Mouse (Mus musculus): ENCODE measurements around the gene Tacc2. TPM values are rescaled to one million over a fixed set of nuclear protein-coding genes. Genes with fewer than 3 reads are reported as not detected.
A peak's percentile ranks its signal among the peaks of the same experiment; 100 is the strongest.
"Not testable (repeated sequence)": the region's sequence is repeated elsewhere in the genome, so short reads cannot be mapped to it uniquely, and the experiment has no call there.

Gene Tacc2
- total RNA-seq, 4 experiments from 2014 or later = 73.3 to 82.8 (median 79.4) TPM

- DNase-seq (ENCODE audit: low spot score in 2 of 2) = no peak
Measured at GRCm38 (mm10) chr7:130572821-130573220, 4.4 kb upstream of the Tacc2 start, which contains the start of gene Nsmce4a. TSS of gene Nsmce4a (minus strand) at chr7:130573118.

GRCm38 (mm10) chr7:130573746-130574145 is 3.5 kb upstream of the Tacc2 start:
- no peak for DNase-seq (ENCODE audit: low spot score in 2 of 2)

GRCm38 (mm10) chr7:130574211-130574991 is 2.8 kb upstream of the Tacc2 start:
- DNase-seq (ENCODE audit: low spot score in 2 of 2) = no peak

- DNase-seq (ENCODE audit: low spot score in 2 of 2) = no peak
Measured at GRCm38 (mm10) chr7:130576981-130577380, 257 bp upstream of the Tacc2 start.

- no peak for DNase-seq (ENCODE audit: low spot score in 2 of 2)
Measured at GRCm38 (mm10) chr7:130578066-130578465, 828 bp downstream of the Tacc2 start.

- no peak for DNase-seq (ENCODE audit: low spot score in 2 of 2)
Measured at GRCm38 (mm10) chr7:130578607-130579006, 1.4 kb downstream of the Tacc2 start.

- DNase-seq (ENCODE audit: low spot score in 2 of 2) = no peak
Measured at GRCm38 (mm10) chr7:130586521-130587072, 9.4 kb downstream of the Tacc2 start.

GRCm38 (mm10) chr7:130590081-130590828 is 13.0 kb downstream of the Tacc2 start:
- DNase-seq (ENCODE audit: low spot score in 2 of 2) = peak in 1 of 2 experiments; percentile 50

- no peak for DNase-seq (ENCODE audit: low spot score in 2 of 2)
Measured at GRCm38 (mm10) chr7:130590845-130591437, 13.7 kb downstream of the Tacc2 start.

- not testable (repeated sequence) for DNase-seq (ENCODE audit: low spot score in 2 of 2)
Measured at GRCm38 (mm10) chr7:130592975-130593374, 15.7 kb downstream of the Tacc2 start.

GRCm38 (mm10) chr7:130593375-130594239 is 16.4 kb downstream of the Tacc2 start:
- not testable (repeated sequence) for DNase-seq (ENCODE audit: low spot score in 2 of 2)

- DNase-seq (ENCODE audit: low spot score in 2 of 2) = not testable (repeated sequence)
Measured at GRCm38 (mm10) chr7:130596079-130596855, 19.0 kb downstream of the Tacc2 start.

- no peak for DNase-seq (ENCODE audit: low spot score in 2 of 2)
Measured at GRCm38 (mm10) chr7:130597546-130597945, 20.3 kb downstream of the Tacc2 start.

- no peak for DNase-seq (ENCODE audit: low spot score in 2 of 2)
Measured at GRCm38 (mm10) chr7:130600074-130600473, 22.8 kb downstream of the Tacc2 start.

- DNase-seq (ENCODE audit: low spot score in 2 of 2) = no peak
Measured at GRCm38 (mm10) chr7:130600546-130600945, 23.3 kb downstream of the Tacc2 start.

GRCm38 (mm10) chr7:130602804-130603203 is 25.6 kb downstream of the Tacc2 start:
- DNase-seq (ENCODE audit: low spot score in 2 of 2) = no peak

GRCm38 (mm10) chr7:130603556-130603955 is 26.3 kb downstream of the Tacc2 start:
- DNase-seq (ENCODE audit: low spot score in 2 of 2) = peak; percentile 74 to 79

GRCm38 (mm10) chr7:130604390-130604789 is 27.2 kb downstream of the Tacc2 start:
- peak in 1 of 2 experiments; percentile 24 for DNase-seq (ENCODE audit: low spot score in 2 of 2)

- DNase-seq (ENCODE audit: low spot score in 2 of 2) = no peak
Measured at GRCm38 (mm10) chr7:130605111-130605510, 27.9 kb downstream of the Tacc2 start.

- DNase-seq (ENCODE audit: low spot score in 2 of 2) = no peak
Measured at GRCm38 (mm10) chr7:130606958-130607357, 29.7 kb downstream of the Tacc2 start.
